Mouse (Mus musculus) intestine, embryonic 16.5 days (tissue): ENCODE results near the gene Scnn1b. TPM values are rescaled to one million over a fixed set of nuclear protein-coding genes. Genes with fewer than 3 reads are reported as not detected.

Experiments used
- ATAC-seq: fragments of 200-750 bp; cut with Nextera tagmentation; 2 replicates; pipeline ENCODE4 v1.8.0; 2017; ENCODE audit warnings: moderate TSS enrichment, moderate library complexity
- H3K27ac ChIP-seq: fragments of 300-500 bp; sonication (generic); 2 replicates; pipeline ENCODE4 v1.5.1; 2014; ENCODE audit warnings: mild to moderate bottlenecking, low read length
- H3K27me3 ChIP-seq: fragments of 300-500 bp; sonication (generic); replicated peaks from 2 replicates; pipeline ENCODE4 v1.6.1; 2014; ENCODE audit warnings: low read length, control low read depth, mixed read lengths; ENCODE audit not compliant: control insufficient read depth, insufficient read depth
- H3K36me3 ChIP-seq: fragments of 300-500 bp; sonication (generic); 2 replicates; pipeline ENCODE4 v1.6.1; 2014; ENCODE audit warnings: low read length, control low read depth; ENCODE audit not compliant: control insufficient read depth, insufficient read depth
- H3K4me1 ChIP-seq: fragments of 300-500 bp; sonication (generic); 2 replicates; pipeline ENCODE4 v1.6.1; 2014; ENCODE audit warnings: low read length, control low read depth, mixed read lengths; ENCODE audit not compliant: control insufficient read depth, insufficient read depth
- H3K4me2 ChIP-seq: fragments of 300-500 bp; sonication (generic); 2 replicates; pipeline ENCODE4 v1.6.1; 2014; ENCODE audit warnings: low read depth, low read length, control low read depth
- H3K4me3 ChIP-seq: fragments of 300-500 bp; sonication (generic); 2 replicates; pipeline ENCODE4 v1.5.1; 2014; ENCODE audit warnings: mild to moderate bottlenecking, low read length
- H3K9ac ChIP-seq: fragments of 300-500 bp; sonication (generic); 2 replicates; pipeline ENCODE4 v1.6.1; 2014; ENCODE audit warnings: low read depth, low read length
- H3K9me3 ChIP-seq: fragments of 300-500 bp; sonication (generic); 2 replicates; pipeline ENCODE4 v1.6.1; 2016; ENCODE audit warnings: low read length, control low read depth; ENCODE audit not compliant: control insufficient read depth
- WGBS: fragments of 180-500 bp; shearing (Covaris S2); extraction: QIAGEN DNeasy Blood & Tissue Kit; methylation state at CpG from one replicate; pipeline ENCODE4 v1.1.7; 2014; 5-methylcytosine and 5-hydroxymethylcytosine counted together
- polyA plus RNA-seq: library from polyadenylated mRNA; unstranded; fragments of >200 nt; fragmentation: Nextera tagmentation; extraction: Ambion mirVana; gene quantifications from 2 replicates; pipeline ENCODE4 v1.2.1, GENCODE M21; 2015

Scnn1b gene
- polyA plus RNA-seq, 1 experiment from 2014 or later, result 0.20 TPM

DNA sequence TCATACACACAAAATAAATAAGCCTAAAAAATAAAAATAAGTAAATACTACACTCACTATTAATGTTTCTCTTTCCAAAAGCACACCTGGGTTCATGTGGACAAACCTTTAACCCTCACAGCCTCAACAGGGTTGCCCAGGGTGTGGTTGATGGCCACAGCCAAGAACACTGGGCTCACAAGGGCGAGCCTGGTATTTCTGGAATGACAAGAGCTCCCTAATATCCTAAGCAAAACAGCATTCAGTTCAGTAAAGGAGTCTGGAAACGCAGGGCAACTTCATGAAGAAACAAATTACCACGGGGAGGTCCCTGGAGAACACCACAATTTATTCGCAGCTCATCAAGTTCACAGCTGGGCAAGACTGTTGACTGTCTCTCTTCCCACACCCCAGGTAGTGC lies 82.7 kb downstream of the Scnn1b start:
- 66% methylated on average over 4 of the region's 4 CpGs for WGBS

DNA sequence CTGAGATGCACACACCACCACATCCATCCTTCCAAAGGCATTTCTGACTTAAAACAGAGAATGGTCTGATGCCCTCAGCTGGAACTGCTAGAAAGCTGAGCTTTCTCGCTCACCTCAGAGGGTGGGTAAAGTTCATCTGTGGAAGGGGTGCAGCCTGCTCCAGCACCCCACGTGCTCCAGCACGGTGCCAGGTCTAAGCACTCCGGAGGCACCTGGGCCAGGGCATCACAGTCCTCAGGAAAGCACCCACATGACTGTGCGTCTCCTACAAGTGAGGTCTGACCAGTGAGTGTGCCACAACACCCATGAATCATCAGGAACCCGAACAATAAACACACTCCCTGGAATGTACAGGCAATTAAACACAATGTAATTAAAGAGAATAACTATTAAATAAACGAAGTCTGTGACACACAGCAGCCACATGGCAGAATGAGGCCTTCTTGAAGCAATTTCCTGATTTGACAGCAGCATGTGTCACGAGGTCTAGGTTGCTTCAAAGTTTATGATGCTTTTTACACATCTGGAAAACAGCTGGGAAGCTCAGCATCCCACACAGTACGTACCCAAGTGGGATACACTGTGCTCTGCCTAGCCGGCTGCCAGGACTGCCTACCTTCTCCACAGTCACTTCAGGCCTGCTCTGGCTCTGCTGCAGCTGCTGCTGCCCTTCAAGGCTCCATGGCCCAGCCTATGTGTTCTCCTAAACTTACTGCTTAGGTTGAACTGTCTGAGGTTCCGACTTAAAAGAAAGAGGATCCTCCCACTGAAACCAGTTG lies 90.2 kb downstream of the Scnn1b start:
- H3K4me3 ChIP-seq, result no peak overlapping the region
- H3K4me2 ChIP-seq, result no peak overlapping the region
- H3K9ac ChIP-seq, result no peak overlapping the region
- no peaks in the 10 kb centered on the region for H3K4me1 ChIP-seq
- H3K27me3 ChIP-seq, result no peaks in the 10 kb centered on the region
- 74% methylated on average over 11 of the region's 11 CpGs for WGBS
- no peak overlapping the region; the same call in 1 of the 2 replicates for H3K27ac ChIP-seq
- no peaks in the 10 kb centered on the region for H3K9me3 ChIP-seq
- ATAC-seq, result no peak
- 0 out of 2 replicates have a peak, but pooled peaks cover 8% of the 10 kb centered on the region for H3K36me3 ChIP-seq

More for the DNA sequence above, 82.7 kb downstream of the Scnn1b start:
- Histone ChIP-seq H3K36me3 (0 out of 2 replicates have a peak, but pooled peaks cover 8% of the 10 kb centered on the region), H3K27me3 (no peaks in the 10 kb centered on the region), H3K4me1 (no peaks in the 10 kb centered on the region), H3K27ac (no peak overlapping the region), H3K9ac (no peak overlapping the region), H3K4me3 (no peak overlapping the region), H3K9me3 (no peaks in the 10 kb centered on the region), H3K4me2 (no peak overlapping the region)
- no peak for ATAC-seq

GRCm38 (mm10) chr7:121955802-121956201 lies 91.0 kb downstream of the Scnn1b start:
- H3K27ac ChIP-seq, result no peak overlapping the region
- H3K4me3 ChIP-seq, result no peak overlapping the region
- H3K36me3 ChIP-seq, result 0 out of 2 replicates have a peak, but pooled peaks cover 8% of the 10 kb centered on the region
- H3K4me2 ChIP-seq, result no peak overlapping the region
- ATAC-seq, result peak; percentile 46
- H3K27me3 ChIP-seq, result no peaks in the 10 kb centered on the region
- 44% methylated on average over 12 of the region's 12 CpGs for WGBS
- H3K9me3 ChIP-seq, result no peaks in the 10 kb centered on the region
- no peaks in the 10 kb centered on the region for H3K4me1 ChIP-seq
- H3K9ac ChIP-seq, result no peak overlapping the region

DNA sequence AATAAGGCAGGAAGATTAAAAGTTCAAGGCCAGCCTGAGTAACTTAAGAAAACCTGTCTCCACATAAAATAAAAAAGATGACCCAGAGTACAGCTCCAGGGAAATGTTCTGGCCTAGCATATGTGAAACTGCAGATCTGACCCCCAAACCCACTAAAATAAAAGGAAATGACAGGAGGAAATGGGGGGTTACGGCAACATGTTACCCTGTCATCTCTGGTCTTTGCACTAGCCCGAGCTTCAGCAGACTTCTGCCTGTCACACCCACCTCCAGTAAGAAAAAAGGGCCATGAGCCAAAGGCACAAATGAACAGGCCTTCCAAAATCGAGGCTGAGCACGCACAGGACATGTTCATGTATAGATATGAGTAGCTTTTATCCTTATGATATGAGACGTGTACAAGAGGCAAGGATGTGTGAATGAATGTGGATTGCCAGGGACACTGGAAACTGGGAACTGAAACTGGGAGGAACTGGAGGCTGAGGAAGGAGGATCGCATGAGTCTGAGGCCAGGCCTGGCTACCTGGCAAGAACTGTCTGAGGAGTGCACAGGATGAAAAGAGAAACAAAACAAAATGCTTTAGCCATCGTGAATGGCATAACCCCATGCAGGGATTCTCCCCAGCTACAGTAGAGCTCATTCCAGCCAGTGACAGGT lies 97.2 kb downstream of the Scnn1b start:
- no peaks in the 10 kb centered on the region for H3K27me3 ChIP-seq
- 85% methylated on average over 7 of the region's 7 CpGs for WGBS
- H3K9me3 ChIP-seq, result no peaks in the 10 kb centered on the region
- H3K4me1 ChIP-seq, result no peaks in the 10 kb centered on the region
- no peak overlapping the region for H3K4me2 ChIP-seq
- no peak for ATAC-seq
- 0 out of 2 replicates have a peak, but pooled peaks cover 7% of the 10 kb centered on the region for H3K36me3 ChIP-seq
- no peak overlapping the region for H3K27ac ChIP-seq
- H3K4me3 ChIP-seq, result no peak overlapping the region
- H3K9ac ChIP-seq, result no peak overlapping the region

GRCm38 (mm10) chr7:121962571-121962959 lies 97.7 kb downstream of the Scnn1b start:
- H3K9me3 ChIP-seq, result no peaks in the 10 kb centered on the region
- no peak overlapping the region for H3K9ac ChIP-seq
- no peak overlapping the region for H3K4me3 ChIP-seq
- H3K27ac ChIP-seq, result no peak overlapping the region
- no peak overlapping the region for H3K4me2 ChIP-seq
- no peaks in the 10 kb centered on the region for H3K4me1 ChIP-seq
- no peaks in the 10 kb centered on the region for H3K27me3 ChIP-seq
- 0 out of 2 replicates have a peak, but pooled peaks cover 7% of the 10 kb centered on the region for H3K36me3 ChIP-seq
- 72% methylated on average over 3 of the region's 3 CpGs for WGBS
- no peak for ATAC-seq

DNA sequence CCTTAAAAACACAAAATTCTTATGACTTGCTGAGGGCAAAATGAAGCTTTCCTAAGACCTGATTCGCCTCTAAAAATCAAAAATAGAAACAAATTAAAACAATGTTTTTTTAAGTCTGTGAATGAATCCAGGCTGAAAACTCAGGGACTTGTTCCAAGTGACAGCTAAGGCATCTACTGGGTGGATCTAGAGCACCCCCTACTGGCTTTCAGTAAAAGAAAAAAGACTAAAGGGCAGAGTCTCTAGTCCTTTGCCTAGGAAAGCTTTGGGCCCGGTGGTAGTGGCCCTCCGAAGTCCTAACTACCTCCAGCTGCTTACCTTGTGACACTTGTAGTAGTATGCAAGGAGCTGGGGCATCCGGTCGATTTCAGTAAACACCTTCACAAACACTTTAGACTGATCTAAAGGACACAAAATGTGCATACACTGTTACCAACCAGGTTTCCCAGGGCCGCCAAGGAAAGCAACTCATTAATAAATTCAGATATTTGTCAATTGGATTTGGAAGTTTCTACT lies 99.1 kb downstream of the Scnn1b start:
- H3K27me3 ChIP-seq, result no peaks in the 10 kb centered on the region
- H3K4me2 ChIP-seq, result no peak overlapping the region
- 0 out of 2 replicates have a peak, but pooled peaks cover 7% of the 10 kb centered on the region for H3K36me3 ChIP-seq
- H3K4me1 ChIP-seq, result no peaks in the 10 kb centered on the region
- no peaks in the 10 kb centered on the region for H3K9me3 ChIP-seq
- 66% methylated on average over 6 of the region's 6 CpGs for WGBS
- H3K4me3 ChIP-seq, result no peak overlapping the region
- no peak for ATAC-seq
- H3K27ac ChIP-seq, result no peak overlapping the region
- no peak overlapping the region for H3K9ac ChIP-seq

DNA sequence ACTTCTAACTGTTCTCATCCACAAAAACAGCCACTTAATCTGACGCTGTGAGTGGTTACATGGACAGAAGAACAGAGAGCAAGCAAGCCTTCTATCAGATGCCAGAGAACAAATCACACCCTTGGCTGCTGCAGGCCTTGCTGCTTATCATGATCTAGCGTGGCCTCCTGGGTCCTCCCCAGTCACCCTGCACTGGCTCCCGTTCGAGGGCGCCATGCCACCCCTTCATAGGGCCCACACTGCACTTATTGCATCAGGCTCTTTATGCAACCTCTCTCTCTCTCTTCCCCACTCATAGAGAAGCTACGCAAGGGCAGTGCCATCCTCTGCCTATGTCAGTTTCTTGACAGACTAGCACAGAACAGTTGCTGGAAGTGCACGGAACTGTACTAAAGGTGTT lies 101.3 kb downstream of the Scnn1b start:
- Histone ChIP-seq H3K9ac (no peak overlapping the region), H3K27ac (no peak overlapping the region), H3K4me3 (no peak overlapping the region), H3K27me3 (no peaks in the 10 kb centered on the region), H3K4me2 (no peak overlapping the region), H3K9me3 (no peaks in the 10 kb centered on the region), H3K4me1 (no peaks in the 10 kb centered on the region), H3K36me3 (0 out of 2 replicates have a peak, but pooled peaks cover 7% of the 10 kb centered on the region)
- ATAC-seq, result no peak
- 84% methylated on average over 7 of the region's 7 CpGs for WGBS

Other genes with a start within 250 kb of the Scnn1b start
- 0.80 and 1.1 TPM in 2 replicates for gene Usp31, start 157.8 kb upstream of the Scnn1b start, polyA plus RNA-seq
- 0.12 and 0.13 TPM in 2 replicates for gene Scnn1g, start 130.6 kb upstream of the Scnn1b start, polyA plus RNA-seq
- 22.1 and 25.6 TPM in 2 replicates for gene Cog7, start 116.7 kb downstream of the Scnn1b start, polyA plus RNA-seq
- 118 and 132 TPM in 2 replicates for gene Gga2, start 156.2 kb downstream of the Scnn1b start, polyA plus RNA-seq
- gene Ubfd1, start 202.1 kb downstream of the Scnn1b start, polyA plus RNA-seq, result 39.5 and 45.3 TPM in 2 replicates
- gene Ears2, start 202.2 kb downstream of the Scnn1b start, polyA plus RNA-seq, result 19.4 and 20.7 TPM in 2 replicates
- 981 and 993 TPM in 2 replicates for gene Ndufab1, start 236.8 kb downstream of the Scnn1b start, polyA plus RNA-seq